Mouse (Mus musculus): Measurements from ENCODE around the gene Tssk4.
A peak's percentile ranks its signal among the peaks of the same experiment; 100 is the strongest.

The Tssk4 gene

DNA sequence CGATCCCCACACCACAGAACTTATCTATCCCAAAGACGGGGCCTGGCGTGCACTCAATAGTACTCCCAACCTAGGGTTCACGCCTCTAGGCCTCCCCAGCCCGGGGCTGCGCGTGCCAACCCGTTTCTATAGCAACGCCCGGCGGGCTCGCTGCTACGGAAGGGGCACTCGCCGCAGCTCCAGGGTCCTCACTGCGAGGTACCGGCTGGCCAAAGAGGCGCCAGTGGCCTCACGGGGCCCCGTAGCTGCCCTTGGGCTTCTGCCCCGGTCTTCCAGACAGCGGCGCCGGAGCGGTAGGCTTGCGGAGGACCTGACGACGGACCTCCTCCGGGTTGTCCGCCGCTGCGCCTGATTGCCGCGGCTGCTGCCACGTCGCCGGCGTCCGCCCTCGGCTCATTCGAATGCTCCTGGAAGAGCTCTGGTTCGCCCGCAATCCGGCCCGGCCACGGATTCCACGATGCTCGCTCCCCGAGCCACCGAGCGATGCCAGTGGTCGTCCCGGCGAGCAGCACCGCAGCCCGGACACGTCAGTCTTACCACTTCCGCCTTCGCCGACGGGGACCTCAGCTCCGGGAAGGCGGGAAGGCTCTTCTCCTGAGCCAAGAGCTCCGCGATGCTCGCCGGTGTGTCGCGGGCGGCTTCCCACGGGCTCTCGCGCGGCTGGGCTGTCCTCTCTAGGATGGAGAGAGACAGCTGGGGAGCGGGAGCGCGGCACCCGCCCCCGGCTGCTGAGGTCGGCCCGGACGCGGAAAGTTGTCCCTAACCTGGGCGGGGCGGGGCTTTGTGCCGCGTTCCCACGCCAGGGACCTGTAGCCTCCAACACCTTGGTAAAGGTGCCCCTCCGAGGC is 6.7 kb upstream of the Tssk4 start, which contains the start of gene Tm9sf1:
Tm9sf1 (minus strand) TSS at position 747 of the 848 bp plus-strand sequence.
- DNase-seq (ENCODE audit: low spot score in 2 of 2): peak; percentile 83

GRCm38 (mm10) chr14:55644261-55644888 is 5.6 kb upstream of the Tssk4 start:
- DNase-seq (ENCODE audit: low spot score in 2 of 2): peak; percentile 10 to 18

DNA sequence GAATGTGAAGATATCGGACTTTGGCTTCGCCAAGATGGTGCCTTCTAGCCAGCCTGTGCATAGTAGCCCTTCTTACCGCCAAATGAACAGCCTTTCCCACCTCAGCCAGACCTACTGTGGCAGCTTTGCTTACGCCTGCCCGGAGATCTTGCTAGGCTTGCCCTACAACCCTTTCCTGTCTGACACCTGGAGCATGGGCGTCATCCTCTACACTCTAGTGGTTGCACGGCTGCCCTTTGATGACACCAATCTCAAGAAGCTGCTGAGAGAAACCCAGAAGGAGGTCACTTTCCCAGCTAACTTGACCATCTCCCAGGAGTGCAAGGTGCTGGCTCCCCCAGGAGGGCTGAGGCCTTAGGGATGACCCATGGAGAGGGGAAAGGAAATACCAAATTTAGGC is 1.5 kb downstream of the Tssk4 start:
- no peak for DNase-seq (ENCODE audit: low spot score in 2 of 2)

- no peak for DNase-seq (ENCODE audit: low spot score in 2 of 2)
Observed at GRCm38 (mm10) chr14:55656935-55657334, 7.0 kb downstream of the Tssk4 start.

GRCm38 (mm10) chr14:55658011-55658410 is 8.0 kb downstream of the Tssk4 start:
- no peak for DNase-seq (ENCODE audit: low spot score in 2 of 2)

DNA sequence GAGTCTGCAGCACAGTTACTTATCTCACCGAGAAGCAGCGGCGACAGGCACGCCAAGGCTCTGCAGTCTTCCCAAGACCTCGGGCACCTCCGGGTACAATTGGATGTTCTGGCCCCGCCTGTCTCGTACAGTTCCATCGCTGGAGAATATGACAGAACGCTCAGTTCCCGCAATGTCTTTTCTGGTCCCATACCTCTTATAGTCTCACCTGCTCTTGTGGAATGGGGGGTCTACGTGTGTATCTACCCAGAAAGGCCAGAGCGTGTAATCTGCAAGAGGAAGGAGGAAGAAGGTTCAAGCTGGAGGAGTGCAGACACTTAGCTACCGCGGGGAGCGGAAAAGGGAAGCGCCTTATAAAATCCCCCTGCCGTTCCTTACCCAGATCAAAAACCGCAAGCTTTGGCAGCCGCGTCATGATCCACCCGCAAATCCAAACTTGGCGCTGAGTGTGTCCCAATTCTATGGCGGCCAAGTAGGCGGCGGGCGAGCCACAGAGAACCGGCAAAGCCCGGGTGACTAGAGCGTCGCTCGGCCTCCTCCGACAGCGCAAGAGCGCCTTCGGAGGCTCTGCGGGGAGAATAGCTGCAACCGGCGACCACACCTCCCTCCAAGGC is 10.1 kb downstream of the Tssk4 start, which contains the start of gene Mdp1:
Mdp1 (minus strand) TSS at position 549 of the 614 bp plus-strand sequence.
- peak; percentile 77 for DNase-seq (ENCODE audit: low spot score in 2 of 2)

- DNase-seq (ENCODE audit: low spot score in 2 of 2): no peak
Observed at GRCm38 (mm10) chr14:55660636-55661035, 10.7 kb downstream of the Tssk4 start.

- no peak for DNase-seq (ENCODE audit: low spot score in 2 of 2)
Observed at GRCm38 (mm10) chr14:55671486-55671832, 21.5 kb downstream of the Tssk4 start.

DNA sequence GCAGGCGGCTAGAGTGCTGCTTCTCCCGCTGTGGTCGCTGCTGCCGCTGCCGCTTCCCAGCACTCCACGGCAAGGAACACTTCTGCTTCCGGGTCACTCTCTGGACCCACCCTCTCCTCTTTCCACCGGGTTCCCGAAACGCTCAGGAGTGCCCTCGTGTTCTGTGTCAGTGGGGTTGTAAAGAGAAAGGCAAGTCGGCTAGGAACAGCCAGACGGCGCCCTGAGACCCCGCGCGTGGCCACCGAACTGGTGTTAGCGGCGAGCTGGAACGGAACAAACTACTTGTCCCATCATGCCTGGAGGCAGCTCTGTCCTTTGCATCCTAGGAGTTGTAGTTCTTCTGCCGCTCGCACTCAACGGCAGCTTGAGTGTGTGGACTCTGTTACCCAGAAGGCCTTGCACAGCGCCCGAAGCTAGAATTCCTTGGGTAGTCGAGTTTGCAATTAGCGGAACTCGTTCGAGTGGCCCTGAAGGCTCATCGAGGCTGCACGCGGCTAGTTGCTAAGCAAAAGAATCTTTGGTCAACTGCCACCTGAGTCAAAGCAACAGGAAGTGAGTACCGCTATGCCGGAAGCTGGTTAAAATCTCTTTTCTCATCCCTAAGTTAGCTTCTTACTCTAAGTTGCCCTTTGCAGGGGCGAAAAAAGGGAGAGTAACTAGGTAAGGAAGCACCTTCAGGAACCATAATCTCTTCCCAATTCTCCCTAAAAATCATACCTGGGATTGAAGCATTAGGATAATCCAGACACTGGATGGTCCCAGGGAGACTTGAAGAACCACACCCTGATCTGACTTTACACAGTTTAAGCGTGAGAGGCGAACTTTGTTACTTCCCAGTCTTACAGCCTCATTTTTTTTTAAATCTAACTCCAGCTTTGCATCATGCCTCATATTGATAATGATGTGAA is 22.1 kb downstream of the Tssk4 start, which contains the start of the genes Gmpr2 and Nedd8:
Gmpr2 (plus strand) TSS at position 109 of the 908 bp plus-strand sequence.
Nedd8 (minus strand) TSS at position 292 of the 908 bp plus-strand sequence.
- peak; percentile 95 for DNase-seq (ENCODE audit: low spot score in 2 of 2)

DNA sequence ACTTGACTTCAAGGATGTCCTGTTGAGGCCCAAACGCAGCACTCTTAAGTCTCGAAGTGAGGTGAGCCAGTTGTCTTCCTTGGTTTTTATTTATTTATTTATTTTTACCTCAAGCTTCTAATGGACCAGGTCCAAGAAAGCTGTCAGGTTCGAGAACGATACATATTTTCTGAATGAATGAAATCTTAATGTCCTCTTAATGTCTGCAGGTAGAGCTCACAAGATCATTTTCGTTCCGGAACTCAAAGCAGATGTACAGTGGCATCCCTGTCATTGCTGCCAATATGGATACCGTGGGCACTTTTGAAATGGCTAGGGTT is 22.7 kb downstream of the Tssk4 start:
- no peak for DNase-seq (ENCODE audit: low spot score in 2 of 2)

- peak; percentile 47 to 48 for DNase-seq (ENCODE audit: low spot score in 2 of 2)
Observed at GRCm38 (mm10) chr14:55677615-55678014, 27.6 kb downstream of the Tssk4 start.

DNA sequence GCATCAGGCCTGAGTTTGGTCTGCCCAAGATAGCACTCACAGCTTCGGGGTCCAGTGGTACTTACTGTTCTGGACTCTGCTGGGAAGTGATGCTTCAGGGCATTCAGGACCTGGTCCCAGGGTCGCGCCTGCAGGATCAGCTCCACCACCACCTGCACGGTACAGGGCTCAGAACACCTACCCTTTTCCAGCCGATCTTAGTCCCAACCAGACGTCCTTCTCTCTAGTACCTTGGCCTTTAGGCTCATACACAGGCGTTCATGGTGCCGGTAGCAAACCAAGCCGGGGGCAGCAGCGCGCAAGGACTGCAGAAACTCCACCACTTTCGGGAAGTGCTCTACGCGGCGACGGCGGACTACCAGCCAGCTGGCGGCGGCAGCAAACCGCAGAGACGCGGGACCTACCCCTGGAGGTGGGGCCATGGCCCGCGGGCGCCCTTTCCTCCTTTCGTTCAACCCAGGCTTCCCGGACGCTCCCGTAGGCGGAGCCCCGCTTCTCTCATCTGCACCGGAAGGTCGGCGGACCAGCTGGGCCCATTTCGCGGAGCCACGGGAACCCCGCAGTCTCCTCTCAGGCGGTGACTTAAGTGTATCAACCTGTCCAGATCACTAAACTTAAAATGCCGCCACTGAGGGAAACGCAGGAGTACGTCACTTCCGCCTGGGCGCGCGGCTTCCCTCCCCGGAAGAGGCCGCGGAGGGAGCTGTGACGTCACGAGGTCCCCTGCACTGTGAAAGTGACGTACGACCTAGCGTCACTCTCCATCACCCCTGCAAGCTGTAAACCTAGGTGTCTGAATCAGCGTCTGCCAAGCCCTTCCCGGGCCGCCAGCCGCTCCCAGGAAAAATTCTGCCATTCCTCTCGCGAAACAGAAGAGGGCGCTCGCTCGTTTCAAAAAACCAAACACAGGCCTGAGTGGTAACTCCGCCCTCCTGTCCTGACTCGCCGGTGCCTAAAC is 31.5 kb downstream of the Tssk4 start, which contains the start of gene Tinf2:
Tinf2 (minus strand) TSS at position 661 of the 958 bp plus-strand sequence.
- DNase-seq (ENCODE audit: low spot score in 2 of 2): peak; percentile 91 to 92

DNA sequence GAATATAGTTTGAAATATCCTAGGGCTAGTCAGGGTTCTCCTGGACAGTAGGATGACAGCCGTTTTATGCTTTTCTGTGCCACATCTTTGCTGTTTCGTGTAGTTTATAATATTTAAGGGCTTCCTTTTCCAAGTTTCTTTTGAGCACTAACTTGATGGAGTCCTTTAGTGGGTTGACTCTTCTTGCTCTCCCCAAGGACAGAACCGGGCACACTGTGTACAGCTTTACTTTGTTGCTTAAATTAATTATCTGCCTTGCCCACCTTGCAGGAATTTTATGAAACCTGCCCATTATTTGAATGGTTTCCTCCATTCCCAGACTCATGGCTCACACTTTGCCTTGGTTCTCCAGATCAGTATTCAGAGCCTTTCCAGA is 32.1 kb downstream of the Tssk4 start:
- DNase-seq (ENCODE audit: low spot score in 2 of 2): no peak

DNA sequence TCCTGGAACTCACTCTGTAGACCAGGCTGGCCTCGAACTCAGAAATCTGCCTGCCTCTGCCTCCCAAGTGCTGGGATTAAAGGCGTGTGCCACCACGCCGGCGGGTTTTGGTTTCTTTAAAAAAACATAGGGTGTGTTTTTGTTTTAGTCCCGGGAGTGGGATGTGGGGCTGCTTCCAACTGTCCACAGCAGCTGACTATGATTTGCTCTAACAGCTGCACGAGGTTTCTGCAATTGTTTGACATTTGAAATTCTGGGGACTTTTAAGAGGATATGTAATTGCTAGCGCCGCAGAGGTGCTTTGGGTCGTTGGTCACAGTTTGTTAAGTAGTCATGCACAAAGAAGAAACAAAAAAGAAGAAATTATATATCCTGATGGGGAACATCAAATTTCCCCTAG is 39.4 kb downstream of the Tssk4 start:
- no peak for DNase-seq (ENCODE audit: low spot score in 2 of 2)

GRCm38 (mm10) chr14:55697226-55697625 is 47.2 kb downstream of the Tssk4 start:
- DNase-seq (ENCODE audit: low spot score in 2 of 2): peak; percentile 22 to 23

DNA sequence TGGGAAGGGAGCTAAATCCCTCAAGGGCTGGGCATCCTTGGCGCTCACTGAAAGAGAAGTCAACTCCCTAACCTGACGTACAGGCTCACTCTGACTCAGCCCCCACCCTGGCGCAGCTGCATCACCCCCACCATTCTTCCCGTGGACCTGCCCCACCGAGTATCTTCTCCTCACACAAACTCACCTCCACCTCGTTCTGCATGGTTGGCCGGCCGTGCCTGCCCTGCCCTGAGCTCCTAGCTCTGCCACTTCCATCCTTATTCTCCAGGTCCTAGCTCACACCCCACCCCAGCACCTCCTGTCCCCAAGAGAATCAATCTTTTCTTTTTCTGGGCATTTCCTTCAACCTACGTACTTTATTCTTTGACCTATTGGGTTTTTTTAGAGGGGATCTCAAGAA is 51.1 kb downstream of the Tssk4 start:
- no peak for DNase-seq (ENCODE audit: low spot score in 2 of 2)
